Mouse (Mus musculus): ENCODE measurements around the gene Cntrl.

GRCm38 (mm10) chr2:35156985-35157384 lies 47.7 kb downstream of the Cntrl start:
- no peak for TF ChIP-seq CTCF (IDR thresholded peaks at IDR 0.05; ENCODE audit: low read depth)
- no peak for TF ChIP-seq EP300 (IDR thresholded peaks at IDR 0.05; ENCODE audit: low read depth)
